ENCODE assay signal across 11 mouse cellular contexts in genomic region chr11:117343800-117344199, GRCm38 (mm10).
DNase-seq lines count a peak whose midpoint lies in the region; ATAC-seq and TF ChIP-seq lines count a peak whose summit lies in the region.
"Had no signal": no experiment of that assay in that cellular context is flagged by ENCODE, and none has a peak within 500 bp of the region (broad histone marks: within the 10 kb centered on the region; RNA-seq: fewer than 3 reads in every experiment).

No protein-coding gene starts in this region.

- H3K4me3 ChIP-seq in forebrain, embryonic 10.5 days: no peak overlapping the region
- no peak overlapping the region for H3K4me3 ChIP-seq in forebrain, postnatal 0 days (ENCODE audit: low read depth, low read length)
- no peak overlapping the region for H3K4me3 ChIP-seq in midbrain, embryonic 10.5 days
- no peak overlapping the region for H3K4me3 ChIP-seq in midbrain, embryonic 14.5 days (replicated peaks; ENCODE audit: low read depth, low read length)
- H3K4me3 ChIP-seq in intestine, embryonic 15.5 days (replicated peaks): no peak overlapping the region
- no peak overlapping the region for H3K4me3 ChIP-seq in neural tube, embryonic 15.5 days (replicated peaks)

- ATAC-seq in forebrain, postnatal 0 days: no peak
- no peak for ATAC-seq in midbrain, embryonic 14.5 days (ENCODE audit: low FRiP score, low TSS enrichment)
- no peak for ATAC-seq in intestine, embryonic 15.5 days
- no peak for ATAC-seq in neural tube, embryonic 15.5 days (ENCODE audit: low FRiP score)
- ATAC-seq in frontal cortex, adult (ENCODE audit: low TSS enrichment): no peak

- H3K9me3 ChIP-seq in forebrain, embryonic 10.5 days: no peaks in the 10 kb centered on the region
- H3K9me3 ChIP-seq in forebrain, postnatal 0 days (ENCODE audit: low read length): no peaks in the 10 kb centered on the region
- no peaks in the 10 kb centered on the region for H3K9me3 ChIP-seq in midbrain, embryonic 10.5 days (replicated peaks)
- H3K9me3 ChIP-seq in midbrain, embryonic 14.5 days (ENCODE audit: control insufficient read depth, low read length): no peaks in the 10 kb centered on the region
- no peaks in the 10 kb centered on the region for H3K9me3 ChIP-seq in intestine, embryonic 15.5 days
- no peaks in the 10 kb centered on the region for H3K9me3 ChIP-seq in neural tube, embryonic 15.5 days (replicated peaks)

- peaks cover 23% of the 10 kb centered on the region for H3K36me3 ChIP-seq in forebrain, embryonic 10.5 days (replicated peaks)
- H3K36me3 ChIP-seq in forebrain, postnatal 0 days (ENCODE audit: insufficient read depth): no peaks in the 10 kb centered on the region
- peaks cover 5% of the 10 kb centered on the region; the same call in 1 of the 2 replicates for H3K36me3 ChIP-seq in midbrain, embryonic 10.5 days
- no peaks in the 10 kb centered on the region for H3K36me3 ChIP-seq in midbrain, embryonic 14.5 days (ENCODE audit: control insufficient read depth, insufficient read depth, low read length)
- no peaks in the 10 kb centered on the region; the same call in 1 of the 2 replicates for H3K36me3 ChIP-seq in intestine, embryonic 15.5 days
- H3K36me3 ChIP-seq in neural tube, embryonic 15.5 days: no peaks in the 10 kb centered on the region

- WGBS in forebrain, embryonic 10.5 days: 92% methylated on average over 5 of the region's 5 CpGs
- 85% methylated on average over 5 of the region's 5 CpGs for WGBS in forebrain, postnatal 0 days
- 89% methylated on average over 5 of the region's 5 CpGs for WGBS in midbrain, embryonic 10.5 days
- WGBS in midbrain, embryonic 14.5 days: 92% methylated on average over 5 of the region's 5 CpGs
- 79% methylated on average over 5 of the region's 5 CpGs for WGBS in intestine, embryonic 15.5 days
- WGBS in neural tube, embryonic 15.5 days: 86% methylated on average over 5 of the region's 5 CpGs

- TF ChIP-seq CTCF in forebrain, postnatal 0 days (IDR thresholded peaks at IDR 0.05; ENCODE audit: low read depth): no peak

- H3K27ac ChIP-seq in forebrain, embryonic 10.5 days: peak overlapping the region; percentile 82
- no peak overlapping the region for H3K27ac ChIP-seq in forebrain, postnatal 0 days (ENCODE audit: low read depth, low read length)
- H3K27ac ChIP-seq in midbrain, embryonic 10.5 days (replicated peaks): peak overlapping the region; percentile 6; the same call in 1 of the 2 replicates
- H3K27ac ChIP-seq in midbrain, embryonic 14.5 days (replicated peaks; ENCODE audit: low read depth, low read length): no peak overlapping the region
- H3K27ac ChIP-seq in intestine, embryonic 15.5 days: peak overlapping the region; percentile 90; the same call in 1 of the 2 replicates
- H3K27ac ChIP-seq in neural tube, embryonic 15.5 days (replicated peaks): peak overlapping the region; percentile 81

- H3K4me2 ChIP-seq in forebrain, postnatal 0 days (ENCODE audit: low read depth): no peak overlapping the region
- H3K4me2 ChIP-seq in midbrain, embryonic 14.5 days (ENCODE audit: low read length): no peak overlapping the region
- peak overlapping the region; percentile 44; the same call in 1 of the 2 replicates for H3K4me2 ChIP-seq in intestine, embryonic 15.5 days (replicated peaks)
- no peak overlapping the region for H3K4me2 ChIP-seq in neural tube, embryonic 15.5 days

- no peak for DNase-seq in forebrain, embryonic 10.5 days (ENCODE audit: extremely low spot score, low spot score)
- no peak for DNase-seq in forebrain, postnatal 0 days
- DNase-seq in midbrain, embryonic 10.5 days (ENCODE audit: low spot score): no peak
- no peak for DNase-seq in midbrain, embryonic 14.5 days
- no peak for DNase-seq in urinary bladder, postnatal 25 days (ENCODE audit: low spot score)
- DNase-seq: gastrocnemius, postnatal 10 days; kidney, adult 2 months; right cerebral cortex, adult 18-20 months had no signal

- no peak overlapping the region for H3K9ac ChIP-seq in forebrain, postnatal 0 days
- no peak overlapping the region for H3K9ac ChIP-seq in midbrain, embryonic 14.5 days (replicated peaks; ENCODE audit: low read length)
- H3K9ac ChIP-seq in intestine, embryonic 15.5 days: no peak overlapping the region
- H3K9ac ChIP-seq in neural tube, embryonic 15.5 days (replicated peaks): no peak overlapping the region

- no peaks in the 10 kb centered on the region for H3K27me3 ChIP-seq in forebrain, embryonic 10.5 days (ENCODE audit: poor library complexity, severe bottlenecking)
- H3K27me3 ChIP-seq in forebrain, postnatal 0 days (ENCODE audit: insufficient read depth, low read length): no peaks in the 10 kb centered on the region
- no peaks in the 10 kb centered on the region for H3K27me3 ChIP-seq in midbrain, embryonic 10.5 days (ENCODE audit: low read depth, poor library complexity, severe bottlenecking)
- no peaks in the 10 kb centered on the region for H3K27me3 ChIP-seq in midbrain, embryonic 14.5 days (ENCODE audit: control insufficient read depth, insufficient read depth, low read length)
- H3K27me3 ChIP-seq in intestine, embryonic 15.5 days (replicated peaks): no peaks in the 10 kb centered on the region
- H3K27me3 ChIP-seq in neural tube, embryonic 15.5 days (replicated peaks): no peaks in the 10 kb centered on the region

- peaks cover 98% of the 10 kb centered on the region for H3K4me1 ChIP-seq in forebrain, embryonic 10.5 days
- peaks cover 22% of the 10 kb centered on the region for H3K4me1 ChIP-seq in forebrain, postnatal 0 days (ENCODE audit: insufficient read depth)
- H3K4me1 ChIP-seq in midbrain, embryonic 10.5 days: peaks cover 100% of the 10 kb centered on the region
- H3K4me1 ChIP-seq in midbrain, embryonic 14.5 days (ENCODE audit: control insufficient read depth, insufficient read depth, low read length): peaks cover 72% of the 10 kb centered on the region
- H3K4me1 ChIP-seq in intestine, embryonic 15.5 days (replicated peaks): peaks cover 85% of the 10 kb centered on the region
- H3K4me1 ChIP-seq in neural tube, embryonic 15.5 days: peaks cover 86% of the 10 kb centered on the region

Comparison
In these comparisons a context has a peak if more than half of its experiments do, and no peak if none do; other contexts are left out.
1. H3K27ac ChIP-seq: peak in forebrain, embryonic 10.5 days (single experiment), midbrain, embryonic 10.5 days (single experiment), intestine, embryonic 15.5 days (single experiment) and neural tube, embryonic 15.5 days (single experiment); none in forebrain, postnatal 0 days (single experiment) and midbrain, embryonic 14.5 days (single experiment).